Comparison of ENCODE assay signal across 12 mouse cellular contexts in the genomic region with DNA sequence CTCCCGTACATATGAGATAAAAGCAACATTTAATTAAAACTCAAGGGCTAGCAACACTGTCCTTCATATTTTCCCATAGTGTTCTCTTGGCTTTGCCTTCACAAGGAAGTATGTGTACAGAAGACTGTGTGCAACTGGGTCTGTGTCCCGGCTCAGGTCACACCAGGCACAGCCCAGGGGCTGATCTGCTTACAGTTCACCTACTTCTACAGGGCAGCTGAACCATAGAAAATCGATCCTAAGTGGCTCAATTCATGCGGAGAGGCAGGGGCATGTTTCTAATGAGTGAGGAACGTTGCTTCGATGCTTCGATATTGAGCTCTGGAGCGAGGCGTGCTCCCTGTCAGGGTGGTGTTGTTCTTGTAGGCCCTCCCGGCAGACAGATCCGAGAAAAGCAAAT.
"Had no signal": no experiment of that assay in that cellular context is flagged by ENCODE, and none has a peak within 500 bp of the region (broad histone marks: within the 10 kb centered on the region; RNA-seq: fewer than 3 reads in every experiment).

No protein-coding gene starts in this region.

- H3K9me3 ChIP-seq: limb, embryonic 15.5 days; liver, embryonic 12.5 days; midbrain, embryonic 10.5 days; midbrain, embryonic 15.5 days; neural tube, embryonic 12.5 days had no signal

- H3K4me2 ChIP-seq: limb, embryonic 15.5 days; liver, embryonic 12.5 days; lung, embryonic 14.5 days; midbrain, embryonic 15.5 days; neural tube, embryonic 12.5 days had no signal

- H3K27ac ChIP-seq: limb, embryonic 15.5 days; liver, embryonic 12.5 days; midbrain, embryonic 10.5 days; midbrain, embryonic 15.5 days; neural tube, embryonic 12.5 days had no signal

- H3K4me3 ChIP-seq: limb, embryonic 15.5 days; liver, embryonic 12.5 days; midbrain, embryonic 10.5 days; midbrain, embryonic 15.5 days; neural tube, embryonic 12.5 days had no signal

- ATAC-seq: liver, embryonic 12.5 days; midbrain, embryonic 15.5 days had no signal

- H3K4me1 ChIP-seq: neural tube, embryonic 12.5 days had no signal

- H3K36me3 ChIP-seq: limb, embryonic 15.5 days; liver, embryonic 12.5 days; midbrain, embryonic 10.5 days; midbrain, embryonic 15.5 days; neural tube, embryonic 12.5 days had no signal

- DNase-seq: kidney, postnatal 25 days; layer of hippocampus, adult 9-11 months; layer of hippocampus, postnatal 36 days; lung, embryonic 14.5 days; lung, postnatal 10 days; right cerebral cortex, postnatal 14 days; thymus, postnatal 36 days had no signal

- H3K27me3 ChIP-seq: limb, embryonic 15.5 days; liver, embryonic 12.5 days; midbrain, embryonic 15.5 days; neural tube, embryonic 12.5 days had no signal

- H3K9ac ChIP-seq: limb, embryonic 15.5 days; liver, embryonic 12.5 days; lung, embryonic 14.5 days; midbrain, embryonic 15.5 days; neural tube, embryonic 12.5 days had no signal
